Mouse (Mus musculus): Measurements from ENCODE around the gene Itch. TPM values are rescaled to one million over a fixed set of nuclear protein-coding genes. Genes with fewer than 3 reads are reported as not detected.
"Not testable (repeated sequence)": the region's sequence is repeated elsewhere in the genome, so short reads cannot be mapped to it uniquely, and the experiment has no call there.

The Itch gene
- polyA plus RNA-seq, 1 experiment from 2014 or later = 19.7 TPM

GRCm38 (mm10) chr2:155099421-155099820 lies 33.9 kb upstream of the Itch start:
- H3K9me3 ChIP-seq (replicated peaks; ENCODE audit: control insufficient read depth, low read length) = no peaks in the 10 kb centered on the region
- WGBS (ENCODE audit: insufficient replicate concordance) = 76% methylated on average over 7 of the region's 7 CpGs
- no peak overlapping the region for H3K9ac ChIP-seq (ENCODE audit: low read depth, low read length)
- H3K4me3 ChIP-seq (ENCODE audit: low read depth, low read length) = no peak overlapping the region
- no peak overlapping the region for H3K4me2 ChIP-seq (ENCODE audit: low read depth, low read length)
- no peaks in the 10 kb centered on the region for H3K27me3 ChIP-seq (ENCODE audit: control insufficient read depth, insufficient read depth, low read depth, low read length)
- H3K27ac ChIP-seq (ENCODE audit: low read length) = no peak overlapping the region
- no peaks in the 10 kb centered on the region for H3K36me3 ChIP-seq (ENCODE audit: control insufficient read depth, insufficient read depth)
- H3K4me1 ChIP-seq (ENCODE audit: control insufficient read depth, low read depth, low read length) = peaks cover 12% of the 10 kb centered on the region
- ATAC-seq (ENCODE audit: low read depth) = no peak

- WGBS (ENCODE audit: insufficient replicate concordance) = 71% methylated on average over 14 of the region's 14 CpGs
- no peak overlapping the region for H3K4me3 ChIP-seq (ENCODE audit: low read depth, low read length)
- H3K9me3 ChIP-seq (replicated peaks; ENCODE audit: control insufficient read depth, low read length) = no peaks in the 10 kb centered on the region
- H3K27ac ChIP-seq (ENCODE audit: low read length) = no peak overlapping the region
- H3K36me3 ChIP-seq (ENCODE audit: control insufficient read depth, insufficient read depth) = no peaks in the 10 kb centered on the region
- H3K27me3 ChIP-seq (ENCODE audit: control insufficient read depth, insufficient read depth, low read depth, low read length) = no peaks in the 10 kb centered on the region
- H3K4me2 ChIP-seq (ENCODE audit: low read depth, low read length) = no peak overlapping the region
- ATAC-seq (ENCODE audit: low read depth) = no peak
- H3K4me1 ChIP-seq (ENCODE audit: control insufficient read depth, low read depth, low read length) = peaks cover 12% of the 10 kb centered on the region
- no peak overlapping the region for H3K9ac ChIP-seq (ENCODE audit: low read depth, low read length)
Measured at GRCm38 (mm10) chr2:155099994-155100795, 33.1 kb upstream of the Itch start.

- Histone ChIP-seq H3K4me1 (ENCODE audit: control insufficient read depth, low read depth, low read length) (peaks cover 12% of the 10 kb centered on the region), H3K9me3 (replicated peaks; ENCODE audit: control insufficient read depth, low read length) (no peaks in the 10 kb centered on the region), H3K36me3 (ENCODE audit: control insufficient read depth, insufficient read depth) (no peaks in the 10 kb centered on the region), H3K9ac (ENCODE audit: low read depth, low read length) (no peak overlapping the region), H3K4me3 (ENCODE audit: low read depth, low read length) (no peak overlapping the region), H3K27me3 (ENCODE audit: control insufficient read depth, insufficient read depth, low read depth, low read length) (no peaks in the 10 kb centered on the region), H3K27ac (ENCODE audit: low read length) (no peak overlapping the region), H3K4me2 (ENCODE audit: low read depth, low read length) (no peak overlapping the region)
- 38% methylated on average over 3 of the region's 3 CpGs for WGBS (ENCODE audit: insufficient replicate concordance)
- ATAC-seq (ENCODE audit: low read depth) = peak; percentile 27
Measured at GRCm38 (mm10) chr2:155100796-155101259, 32.5 kb upstream of the Itch start.

GRCm38 (mm10) chr2:155101761-155102181 lies 31.5 kb upstream of the Itch start:
- Histone ChIP-seq H3K4me3 (ENCODE audit: low read depth, low read length) (no peak overlapping the region), H3K36me3 (ENCODE audit: control insufficient read depth, insufficient read depth) (no peaks in the 10 kb centered on the region), H3K9ac (ENCODE audit: low read depth, low read length) (no peak overlapping the region), H3K27ac (ENCODE audit: low read length) (no peak overlapping the region), H3K4me2 (ENCODE audit: low read depth, low read length) (peak overlapping the region; percentile 42), H3K27me3 (ENCODE audit: control insufficient read depth, insufficient read depth, low read depth, low read length) (no peaks in the 10 kb centered on the region), H3K4me1 (ENCODE audit: control insufficient read depth, low read depth, low read length) (peaks cover 12% of the 10 kb centered on the region), H3K9me3 (replicated peaks; ENCODE audit: control insufficient read depth, low read length) (no peaks in the 10 kb centered on the region)
- ATAC-seq (ENCODE audit: low read depth) = peak; percentile 40
- 48% methylated on average over 6 of the region's 6 CpGs for WGBS (ENCODE audit: insufficient replicate concordance)

GRCm38 (mm10) chr2:155103607-155104006 lies 29.7 kb upstream of the Itch start:
- Histone ChIP-seq H3K27ac (ENCODE audit: low read length) (no peak overlapping the region), H3K9ac (ENCODE audit: low read depth, low read length) (no peak overlapping the region), H3K4me2 (ENCODE audit: low read depth, low read length) (no peak overlapping the region), H3K27me3 (ENCODE audit: control insufficient read depth, insufficient read depth, low read depth, low read length) (no peaks in the 10 kb centered on the region), H3K4me1 (ENCODE audit: control insufficient read depth, low read depth, low read length) (peaks cover 12% of the 10 kb centered on the region), H3K9me3 (replicated peaks; ENCODE audit: control insufficient read depth, low read length) (no peaks in the 10 kb centered on the region), H3K4me3 (ENCODE audit: low read depth, low read length) (no peak overlapping the region), H3K36me3 (ENCODE audit: control insufficient read depth, insufficient read depth) (no peaks in the 10 kb centered on the region)
- WGBS (ENCODE audit: insufficient replicate concordance) = 48% methylated on average over 6 of the region's 6 CpGs
- ATAC-seq (ENCODE audit: low read depth) = peak; percentile 32

GRCm38 (mm10) chr2:155107276-155107675 lies 26.0 kb upstream of the Itch start:
- not testable (repeated sequence) for H3K4me1 ChIP-seq (ENCODE audit: control insufficient read depth, low read depth, low read length); H3K36me3 ChIP-seq (ENCODE audit: control insufficient read depth, insufficient read depth); H3K27me3 ChIP-seq (ENCODE audit: control insufficient read depth, insufficient read depth, low read depth, low read length); H3K4me3 ChIP-seq (ENCODE audit: low read depth, low read length); H3K9me3 ChIP-seq (replicated peaks; ENCODE audit: control insufficient read depth, low read length); H3K9ac ChIP-seq (ENCODE audit: low read depth, low read length); ATAC-seq (ENCODE audit: low read depth); H3K4me2 ChIP-seq (ENCODE audit: low read depth, low read length); H3K27ac ChIP-seq (ENCODE audit: low read length)
- WGBS (ENCODE audit: insufficient replicate concordance) = 51% methylated on average over 9 of the region's 9 CpGs

GRCm38 (mm10) chr2:155115216-155115830 lies 18.0 kb upstream of the Itch start:
- WGBS (ENCODE audit: insufficient replicate concordance) = 53% methylated on average over 7 of the region's 7 CpGs
- H3K4me3 ChIP-seq (ENCODE audit: low read depth, low read length) = no peak overlapping the region
- H3K36me3 ChIP-seq (ENCODE audit: control insufficient read depth, insufficient read depth) = no peaks in the 10 kb centered on the region

GRCm38 (mm10) chr2:155133977-155134860 lies 910 bp downstream of the Itch start:
- no peaks in the 10 kb centered on the region for H3K9me3 ChIP-seq (replicated peaks; ENCODE audit: control insufficient read depth, low read length)
- peak overlapping the region; percentile 93 for H3K9ac ChIP-seq (ENCODE audit: low read depth, low read length)
- 1% methylated on average over 18 of the region's 18 CpGs for WGBS (ENCODE audit: insufficient replicate concordance)
- no peak for ATAC-seq (ENCODE audit: low read depth)
- H3K27ac ChIP-seq (ENCODE audit: low read length) = peak overlapping the region; percentile 77
- H3K4me3 ChIP-seq (ENCODE audit: low read depth, low read length) = peak overlapping the region; percentile 92
- peak overlapping the region; percentile 74 for H3K4me2 ChIP-seq (ENCODE audit: low read depth, low read length)
- peaks cover 12% of the 10 kb centered on the region for H3K36me3 ChIP-seq (ENCODE audit: control insufficient read depth, insufficient read depth)
- H3K27me3 ChIP-seq (ENCODE audit: control insufficient read depth, insufficient read depth, low read depth, low read length) = no peaks in the 10 kb centered on the region
- peaks cover 18% of the 10 kb centered on the region for H3K4me1 ChIP-seq (ENCODE audit: control insufficient read depth, low read depth, low read length)

More at GRCm38 (mm10) chr2:155115216-155115830, 18.0 kb upstream of the Itch start:
- no peak overlapping the region for H3K9ac ChIP-seq (ENCODE audit: low read depth, low read length)
- no peak overlapping the region for H3K27ac ChIP-seq (ENCODE audit: low read length)
- no peaks in the 10 kb centered on the region for H3K9me3 ChIP-seq (replicated peaks; ENCODE audit: control insufficient read depth, low read length)
- ATAC-seq (ENCODE audit: low read depth) = no peak
- H3K4me1 ChIP-seq (ENCODE audit: control insufficient read depth, low read depth, low read length) = no peaks in the 10 kb centered on the region
- H3K27me3 ChIP-seq (ENCODE audit: control insufficient read depth, insufficient read depth, low read depth, low read length) = no peaks in the 10 kb centered on the region
- no peak overlapping the region for H3K4me2 ChIP-seq (ENCODE audit: low read depth, low read length)

Data from liver, embryonic 16.5 days (tissue).